Mouse (Mus musculus): Measurements from ENCODE around the gene Mb21d2. TPM values are rescaled to one million over a fixed set of nuclear protein-coding genes. Genes with fewer than 3 reads are reported as not detected.

Gene Mb21d2
- polyA plus RNA-seq, 1 experiment from 2014 or later = 4.4 TPM

DNA sequence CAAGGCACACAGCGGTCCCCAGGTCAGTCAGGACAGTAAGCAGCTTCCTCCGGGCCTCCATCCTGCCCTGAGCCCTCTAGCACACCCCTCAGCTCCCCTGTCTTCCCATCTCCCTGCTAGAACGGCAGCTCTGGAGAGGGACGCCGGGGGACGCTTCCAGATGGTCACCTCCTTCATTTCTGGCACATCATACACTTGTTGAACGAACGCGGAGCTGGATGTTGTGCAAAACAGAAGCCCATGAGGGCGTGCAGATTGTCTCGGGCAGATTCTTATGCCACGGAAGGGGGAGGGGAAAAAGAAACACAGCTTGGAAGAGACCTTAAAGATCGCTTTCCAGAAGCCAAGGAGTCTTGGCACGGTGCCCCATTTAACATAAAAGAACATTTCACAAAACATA, 78.6 kb downstream of the Mb21d2 start:
- Histone ChIP-seq H3K9ac (no peak overlapping the region), H3K4me2 (peak overlapping the region; percentile 36), H3K36me3 (ENCODE audit: poor library complexity, severe bottlenecking) (no peaks in the 10 kb centered on the region), H3K27ac (no peak overlapping the region), H3K4me1 (peaks cover 22% of the 10 kb centered on the region), H3K9me3 (replicated peaks) (peaks cover 8% of the 10 kb centered on the region; the same call in 1 of the 2 replicates), H3K27me3 (peaks cover 43% of the 10 kb centered on the region), H3K4me3 (no peak overlapping the region)
- WGBS = 39% methylated on average over 14 of the region's 14 CpGs
- ATAC-seq = peak; percentile 76

DNA sequence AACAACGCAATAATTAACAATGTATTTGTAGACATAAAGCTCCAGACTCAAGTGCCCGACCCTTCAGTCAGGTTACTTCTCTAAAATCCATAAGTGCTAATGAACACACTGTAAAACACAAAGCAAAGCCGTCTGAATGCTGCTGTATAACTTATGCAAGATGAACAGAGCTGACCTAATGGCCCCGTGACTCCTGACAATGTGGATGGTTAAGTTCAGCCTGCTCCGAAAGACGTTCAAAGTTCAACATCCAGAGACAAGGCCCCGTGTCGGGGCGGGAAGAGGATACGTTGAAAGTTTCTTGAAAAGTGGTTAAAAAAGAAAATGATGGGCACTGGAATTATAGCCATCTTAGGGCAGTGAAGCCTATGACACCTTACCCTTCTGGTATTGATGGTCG, 83.3 kb downstream of the Mb21d2 start:
- Histone ChIP-seq H3K4me1 (peaks cover 15% of the 10 kb centered on the region), H3K4me3 (no peak overlapping the region)
- WGBS = 86% methylated on average over 11 of the region's 11 CpGs

DNA sequence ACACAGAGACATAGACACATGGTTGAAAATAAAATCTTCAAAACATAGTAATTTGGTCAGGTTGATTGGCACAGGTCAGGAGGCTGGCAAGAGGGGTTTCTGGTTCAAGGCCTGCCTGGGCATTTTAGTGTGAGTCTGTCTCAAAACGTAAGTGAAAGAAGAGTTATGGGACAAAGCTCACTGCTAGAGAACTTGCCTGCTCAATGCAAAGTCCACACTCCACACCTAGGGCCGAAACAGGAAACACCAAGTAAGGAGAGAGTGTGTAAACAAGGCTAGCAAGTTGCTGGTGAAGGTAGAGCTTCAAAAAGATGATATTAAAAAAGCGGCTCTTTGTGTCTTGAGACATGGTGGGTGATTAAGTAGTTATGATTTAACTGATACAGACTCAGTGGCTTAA, 84.1 kb downstream of the Mb21d2 start:
- WGBS = 86% methylated on average over 3 of the region's 3 CpGs
- H3K4me1 ChIP-seq = peaks cover 15% of the 10 kb centered on the region
- peaks cover 8% of the 10 kb centered on the region; the same call in 1 of the 2 replicates for H3K9me3 ChIP-seq (replicated peaks)
- H3K4me3 ChIP-seq = no peak overlapping the region
- H3K36me3 ChIP-seq (ENCODE audit: poor library complexity, severe bottlenecking) = no peaks in the 10 kb centered on the region
- H3K27ac ChIP-seq = no peak overlapping the region
- H3K9ac ChIP-seq = no peak overlapping the region
- peaks cover 54% of the 10 kb centered on the region for H3K27me3 ChIP-seq
- no peak for ATAC-seq
- H3K4me2 ChIP-seq = no peak overlapping the region

More for the DNA sequence above, 83.3 kb downstream of the Mb21d2 start:
- Histone ChIP-seq H3K4me2 (no peak overlapping the region), H3K9ac (no peak overlapping the region), H3K36me3 (ENCODE audit: poor library complexity, severe bottlenecking) (no peaks in the 10 kb centered on the region), H3K27ac (no peak overlapping the region), H3K9me3 (replicated peaks) (peaks cover 8% of the 10 kb centered on the region; the same call in 1 of the 2 replicates), H3K27me3 (peaks cover 55% of the 10 kb centered on the region)
- ATAC-seq = no peak

DNA sequence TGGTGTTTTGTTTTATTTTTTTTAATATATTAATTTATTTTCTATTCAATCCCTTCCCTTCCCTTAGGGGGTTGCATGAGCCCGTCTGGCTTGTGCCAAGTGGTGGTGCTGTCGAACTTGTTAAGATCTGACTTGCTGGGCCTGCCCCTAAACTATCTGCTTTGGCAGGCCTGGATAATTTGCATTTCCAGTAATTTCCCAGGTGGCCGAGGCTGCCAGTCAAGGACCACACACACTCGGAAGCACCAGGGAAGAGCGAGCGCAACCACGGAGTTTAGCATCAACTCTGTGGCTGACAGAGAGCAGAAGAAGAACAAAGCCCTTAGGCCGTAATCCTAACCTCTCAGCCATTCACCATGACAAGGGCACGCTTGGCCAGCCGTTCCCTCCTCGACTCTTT, 88.4 kb downstream of the Mb21d2 start:
- Histone ChIP-seq H3K9me3 (replicated peaks) (no peaks in the 10 kb centered on the region), H3K4me2 (peak overlapping the region; percentile 29; the same call in 1 of the 2 replicates), H3K27ac (no peak overlapping the region), H3K4me3 (no peak overlapping the region), H3K9ac (no peak overlapping the region), H3K36me3 (ENCODE audit: poor library complexity, severe bottlenecking) (no peaks in the 10 kb centered on the region), H3K4me1 (peaks cover 16% of the 10 kb centered on the region), H3K27me3 (peaks cover 32% of the 10 kb centered on the region)
- peak; percentile 56 for ATAC-seq
- WGBS = 3% methylated on average over 11 of the region's 11 CpGs

DNA sequence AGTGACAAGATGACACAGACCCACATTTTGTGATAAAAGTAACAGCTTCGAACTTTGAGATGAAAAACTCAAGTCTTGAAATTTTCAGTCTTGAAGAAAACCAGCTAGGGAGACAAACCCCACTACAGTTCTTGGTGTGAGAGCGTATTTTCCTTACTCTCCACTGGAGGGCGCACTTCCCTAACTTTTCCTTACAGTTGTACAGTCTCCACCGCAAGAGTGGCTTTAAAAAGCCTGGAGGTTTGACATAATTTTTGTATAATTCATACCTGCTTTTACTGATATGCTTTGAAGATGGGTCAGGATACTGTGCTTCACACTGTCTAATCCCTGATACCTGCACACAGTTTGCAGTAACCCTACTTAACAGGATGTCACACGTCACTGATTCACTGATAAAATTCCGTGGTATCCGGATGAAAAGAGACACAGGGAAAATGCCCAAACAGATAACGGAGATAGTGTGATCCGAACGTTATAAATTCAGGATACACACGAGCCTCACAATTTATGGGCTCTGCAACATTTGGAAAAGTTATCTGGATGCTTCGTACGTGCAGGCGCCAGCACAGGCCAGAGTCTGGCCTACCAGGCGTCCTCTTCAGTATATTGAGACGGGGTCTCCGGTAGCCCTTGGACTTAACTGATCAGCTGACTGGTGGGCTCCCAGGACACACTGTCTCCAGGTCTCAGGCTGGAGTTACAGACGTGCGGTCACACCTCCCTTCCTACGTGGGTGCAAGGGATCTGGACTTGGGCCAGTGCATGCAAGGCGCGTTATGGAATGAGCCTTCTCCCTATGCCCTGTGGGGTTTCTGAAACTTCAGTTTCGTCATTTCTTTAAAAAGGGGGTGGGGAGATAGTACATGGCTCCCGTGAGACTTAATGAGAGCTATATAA, 89.1 kb downstream of the Mb21d2 start:
- H3K27me3 ChIP-seq = peaks cover 30% of the 10 kb centered on the region
- H3K4me3 ChIP-seq = no peak overlapping the region
- ATAC-seq = peak; percentile 66
- no peaks in the 10 kb centered on the region for H3K9me3 ChIP-seq (replicated peaks)
- no peak overlapping the region for H3K4me2 ChIP-seq
- WGBS = 59% methylated on average over 24 of the region's 24 CpGs
- H3K9ac ChIP-seq = no peak overlapping the region
- H3K4me1 ChIP-seq = peaks cover 16% of the 10 kb centered on the region
- H3K36me3 ChIP-seq (ENCODE audit: poor library complexity, severe bottlenecking) = no peaks in the 10 kb centered on the region
- H3K27ac ChIP-seq = no peak overlapping the region; the same call in 1 of the 2 replicates

DNA sequence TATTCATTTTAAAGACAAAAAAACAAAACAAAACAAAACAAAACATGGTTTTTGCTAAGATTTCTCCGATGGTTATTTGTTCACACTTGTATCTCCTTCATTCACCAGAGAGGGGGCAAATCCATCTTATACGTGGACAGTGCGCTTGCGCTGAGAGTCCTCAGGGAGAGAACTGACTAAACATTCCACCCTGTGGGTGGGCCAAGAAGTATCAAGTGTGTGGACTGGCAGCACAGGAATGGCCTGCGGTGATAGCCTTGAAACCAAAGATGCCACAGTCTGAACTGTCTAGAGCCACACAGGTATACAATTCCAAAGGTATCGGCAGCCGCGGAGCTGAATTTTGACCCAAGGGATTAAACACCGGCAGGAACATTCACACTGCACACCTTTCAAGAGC, 89.9 kb downstream of the Mb21d2 start:
- Histone ChIP-seq H3K9me3 (replicated peaks) (no peaks in the 10 kb centered on the region), H3K9ac (no peak overlapping the region), H3K4me1 (peaks cover 16% of the 10 kb centered on the region), H3K4me3 (no peak overlapping the region), H3K27ac (no peak overlapping the region), H3K27me3 (peaks cover 22% of the 10 kb centered on the region; the same call in 1 of the 2 replicates), H3K36me3 (ENCODE audit: poor library complexity, severe bottlenecking) (no peaks in the 10 kb centered on the region), H3K4me2 (no peak overlapping the region)
- 87% methylated on average over 9 of the region's 9 CpGs for WGBS
- no peak; the same call in 1 of the 2 replicates for ATAC-seq

DNA sequence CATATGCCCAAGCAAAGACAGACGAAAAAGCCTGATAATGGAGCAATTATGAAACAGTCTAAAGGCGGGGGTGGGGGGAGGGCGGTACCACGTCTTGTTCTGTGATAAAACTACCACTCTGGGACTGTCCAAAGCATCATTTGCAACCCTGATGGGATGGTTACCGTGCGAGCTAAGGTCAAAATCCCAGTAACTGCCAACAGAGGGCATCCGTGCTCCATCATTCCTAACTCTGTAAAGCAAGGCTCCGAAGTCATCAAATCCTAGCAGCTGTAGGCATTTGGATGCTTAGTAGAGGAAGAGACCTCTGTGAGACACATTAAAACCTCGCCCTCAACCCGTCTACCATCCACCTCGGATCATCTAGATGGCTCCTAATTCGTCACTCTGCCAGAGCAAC, 91.5 kb downstream of the Mb21d2 start:
- no peak overlapping the region for H3K4me3 ChIP-seq
- H3K27me3 ChIP-seq = 0 out of 2 replicates have a peak, but pooled peaks cover 11% of the 10 kb centered on the region
- H3K9ac ChIP-seq = no peak overlapping the region
- H3K9me3 ChIP-seq (replicated peaks) = no peaks in the 10 kb centered on the region
- ATAC-seq = peak; percentile 57
- H3K4me2 ChIP-seq = no peak overlapping the region
- peaks cover 16% of the 10 kb centered on the region for H3K4me1 ChIP-seq
- WGBS = 11% methylated on average over 12 of the region's 12 CpGs
- H3K27ac ChIP-seq = no peak overlapping the region
- H3K36me3 ChIP-seq (ENCODE audit: poor library complexity, severe bottlenecking) = no peaks in the 10 kb centered on the region

DNA sequence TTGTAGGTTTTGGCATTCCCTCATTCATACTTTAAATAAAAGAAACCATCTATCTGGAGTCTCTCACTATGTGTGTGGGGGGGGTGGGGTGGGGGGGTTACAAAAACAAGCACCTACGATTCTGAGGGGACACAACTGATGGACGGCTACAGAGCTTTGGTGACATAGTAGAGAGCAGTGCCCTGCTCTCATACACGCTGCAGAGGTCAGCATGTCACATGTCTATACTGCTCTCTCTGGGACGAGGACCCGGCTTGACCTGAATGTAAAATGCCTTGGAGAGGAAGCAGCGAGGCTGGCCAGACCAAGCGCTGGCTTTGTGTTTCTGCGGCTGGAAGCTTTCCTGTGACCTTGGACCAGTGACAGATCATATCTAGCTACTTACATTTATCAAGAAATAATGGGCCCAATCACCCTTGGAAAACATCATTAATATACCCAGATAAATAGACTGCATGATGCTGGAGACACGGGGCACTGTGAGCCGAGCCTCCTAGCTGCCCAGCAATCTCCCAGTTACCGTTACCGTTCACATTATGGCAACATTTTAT, 97.3 kb downstream of the Mb21d2 start:
- Histone ChIP-seq H3K36me3 (ENCODE audit: poor library complexity, severe bottlenecking) (peaks cover 11% of the 10 kb centered on the region), H3K4me1 (0 out of 2 replicates have a peak, but pooled peaks cover 2% of the 10 kb centered on the region), H3K27ac (no peak overlapping the region), H3K9me3 (replicated peaks) (no peaks in the 10 kb centered on the region), H3K4me2 (no peak overlapping the region), H3K4me3 (no peak overlapping the region), H3K27me3 (no peaks in the 10 kb centered on the region), H3K9ac (no peak overlapping the region)
- 63% methylated on average over 12 of the region's 12 CpGs for WGBS
- ATAC-seq = no peak

DNA sequence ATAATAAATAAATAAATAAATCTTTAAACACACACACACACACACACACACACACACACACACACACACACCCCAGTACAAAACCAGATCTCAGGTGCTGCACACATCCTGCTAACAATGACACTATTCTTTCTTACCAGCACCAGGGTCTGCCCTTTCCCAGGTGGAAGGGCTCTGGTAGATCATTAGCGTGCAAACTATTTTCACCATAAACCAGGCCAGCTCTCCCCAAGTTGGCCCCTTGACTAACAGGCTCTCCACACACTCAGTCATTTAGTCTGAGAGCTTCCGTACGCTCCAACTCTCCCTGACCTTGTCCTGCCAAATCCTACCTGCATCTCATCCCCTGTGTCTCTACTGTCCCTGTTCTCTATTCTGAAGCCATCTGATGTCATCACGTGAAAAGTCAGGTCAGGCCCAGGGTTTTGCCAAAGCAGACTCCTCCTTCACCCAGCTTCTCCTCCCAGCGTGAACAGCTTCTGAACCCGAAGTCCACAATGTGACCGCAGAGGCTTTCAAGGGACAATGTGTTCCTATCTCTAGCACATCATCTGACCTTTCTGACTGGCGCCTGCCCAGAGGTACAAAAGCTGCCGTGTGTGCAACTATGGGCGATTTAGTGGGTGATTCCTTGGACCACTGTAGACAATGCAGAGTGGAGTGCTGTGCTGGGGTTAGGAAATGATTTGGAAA, 100.1 kb downstream of the Mb21d2 start:
- WGBS = 91% methylated on average over 10 of the region's 10 CpGs
- no peak for ATAC-seq
- Histone ChIP-seq H3K4me3 (no peak overlapping the region), H3K27ac (no peak overlapping the region), H3K9ac (no peak overlapping the region), H3K9me3 (replicated peaks) (no peaks in the 10 kb centered on the region), H3K4me2 (no peak overlapping the region), H3K4me1 (0 out of 2 replicates have a peak, but pooled peaks cover 2% of the 10 kb centered on the region), H3K36me3 (ENCODE audit: poor library complexity, severe bottlenecking) (peaks cover 11% of the 10 kb centered on the region), H3K27me3 (no peaks in the 10 kb centered on the region)

DNA sequence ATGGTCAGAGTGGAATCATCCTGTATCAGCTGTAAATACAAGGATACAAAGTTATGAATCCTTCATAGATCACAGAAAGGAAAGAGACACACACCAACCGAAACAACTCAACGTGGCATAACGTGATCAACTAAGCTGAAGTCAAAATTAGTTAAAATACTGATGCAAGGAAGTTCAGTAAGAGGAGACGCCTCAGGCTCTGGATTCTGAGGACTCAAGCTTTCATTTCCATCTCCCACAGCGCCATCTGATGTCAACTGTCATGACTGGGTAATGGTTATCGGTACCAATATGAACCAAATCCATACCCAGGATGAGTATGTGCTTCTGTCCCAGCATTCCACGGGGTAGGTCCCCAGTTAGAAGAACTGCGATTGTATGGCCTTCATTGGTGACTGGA, 104.7 kb downstream of the Mb21d2 start:
- no peaks in the 10 kb centered on the region for H3K27me3 ChIP-seq
- no peak overlapping the region for H3K4me2 ChIP-seq
- no peaks in the 10 kb centered on the region for H3K9me3 ChIP-seq (replicated peaks)
- H3K4me3 ChIP-seq = no peak overlapping the region
- no peak overlapping the region for H3K27ac ChIP-seq
- 95% methylated on average over 8 of the region's 8 CpGs for WGBS
- no peak for ATAC-seq
- no peaks in the 10 kb centered on the region for H3K4me1 ChIP-seq
- peaks cover 11% of the 10 kb centered on the region for H3K36me3 ChIP-seq (ENCODE audit: poor library complexity, severe bottlenecking)
- no peak overlapping the region for H3K9ac ChIP-seq

DNA sequence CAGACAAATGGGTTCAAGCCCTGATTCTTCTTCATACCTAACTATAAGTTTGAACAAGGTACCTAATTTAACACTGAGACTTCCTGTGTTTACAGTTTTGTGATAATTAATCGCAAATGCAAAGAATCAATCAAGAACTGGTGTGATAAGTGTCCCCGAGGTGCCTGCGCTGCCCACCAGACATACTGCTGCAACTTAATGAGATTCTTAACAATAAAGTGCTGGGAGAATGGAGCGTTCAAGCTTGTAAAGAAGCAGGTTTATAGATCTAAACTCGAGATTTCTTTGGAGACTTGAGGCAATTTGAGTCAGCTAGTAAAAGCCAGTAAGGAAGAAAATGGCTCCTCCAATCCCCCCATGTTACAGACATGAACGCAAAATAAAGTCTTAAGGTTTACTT, 107.7 kb downstream of the Mb21d2 start:
- no peaks in the 10 kb centered on the region for H3K27me3 ChIP-seq
- no peak overlapping the region for H3K27ac ChIP-seq
- no peak overlapping the region for H3K4me3 ChIP-seq
- no peaks in the 10 kb centered on the region for H3K36me3 ChIP-seq (ENCODE audit: poor library complexity, severe bottlenecking)
- no peak for ATAC-seq
- WGBS = 69% methylated on average over 6 of the region's 6 CpGs
- no peaks in the 10 kb centered on the region for H3K4me1 ChIP-seq
- no peak overlapping the region for H3K4me2 ChIP-seq
- H3K9me3 ChIP-seq (replicated peaks) = no peaks in the 10 kb centered on the region
- H3K9ac ChIP-seq = no peak overlapping the region

DNA sequence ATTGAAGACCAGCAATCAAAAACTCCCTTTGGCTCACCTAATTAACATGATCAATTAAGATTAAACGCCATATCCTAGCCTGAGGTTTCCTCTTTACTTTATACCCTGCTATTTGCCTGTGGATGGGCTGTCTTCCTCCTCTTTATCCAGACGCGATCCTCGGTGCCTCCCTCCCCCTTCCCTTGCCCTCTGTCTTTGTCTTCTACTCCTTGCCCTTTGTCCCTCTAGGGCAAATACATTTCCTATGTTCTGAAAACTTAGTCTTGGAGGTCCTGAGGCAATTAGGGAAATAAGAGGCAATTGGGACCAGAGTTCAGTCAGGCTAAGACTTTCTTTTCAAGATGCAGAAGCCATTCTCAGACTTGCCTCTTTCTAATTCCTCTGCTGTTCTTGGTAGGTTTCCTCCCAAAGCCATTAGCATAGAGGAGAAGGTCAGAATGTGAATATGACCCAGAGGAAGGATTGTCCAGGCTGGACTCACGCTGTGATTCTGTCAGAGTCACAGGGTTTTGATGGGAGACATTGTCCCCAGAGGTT, 110.7 kb downstream of the Mb21d2 start:
- no peak overlapping the region for H3K4me3 ChIP-seq
- WGBS = 18% methylated on average over 5 of the region's 5 CpGs
- no peak overlapping the region for H3K9ac ChIP-seq

More for the DNA sequence above, 110.7 kb downstream of the Mb21d2 start:
- Histone ChIP-seq H3K4me2 (no peak overlapping the region), H3K9me3 (replicated peaks) (no peaks in the 10 kb centered on the region), H3K4me1 (no peaks in the 10 kb centered on the region), H3K36me3 (ENCODE audit: poor library complexity, severe bottlenecking) (no peaks in the 10 kb centered on the region), H3K27me3 (no peaks in the 10 kb centered on the region), H3K27ac (no peak overlapping the region)
- no peak for ATAC-seq
